Mouse (Mus musculus) forebrain, embryonic 16.5 days (tissue): ENCODE data around the gene Fras1. TPM values are rescaled to one million over a fixed set of nuclear protein-coding genes. Genes with fewer than 3 reads are reported as not detected.

ENCODE experiments used
- ATAC-seq: fragments of 200-750 bp; cut with Nextera tagmentation; 2 replicates; pipeline ENCODE4 v1.8.0; 2017; ENCODE audit warnings: mild to moderate bottlenecking, moderate library complexity
- H3K27ac ChIP-seq: fragments of 300-500 bp; sonication (generic); 2 replicates; pipeline ENCODE4 v1.5.1; 2014; ENCODE audit warnings: low read length, control low read depth
- H3K27me3 ChIP-seq: fragments of 300-500 bp; sonication (generic); replicated peaks from 2 replicates; pipeline ENCODE4 v1.6.1; 2014; ENCODE audit warnings: low read length; ENCODE audit not compliant: control insufficient read depth, insufficient read depth
- H3K36me3 ChIP-seq: fragments of 300-500 bp; sonication (generic); 2 replicates; pipeline ENCODE4 v1.6.1; 2014; ENCODE audit not compliant: control insufficient read depth, insufficient read depth
- H3K4me1 ChIP-seq: fragments of 300-500 bp; sonication (generic); replicated peaks from 2 replicates; pipeline ENCODE4 v1.6.1; 2014; ENCODE audit warnings: low read length; ENCODE audit not compliant: control insufficient read depth, insufficient read depth
- H3K4me2 ChIP-seq: fragments of 300-500 bp; sonication (generic); 2 replicates; pipeline ENCODE4 v1.6.1; 2014; ENCODE audit warnings: mild to moderate bottlenecking, low read length, control low read depth
- H3K4me3 ChIP-seq: fragments of 300-500 bp; sonication (generic); replicated peaks from 2 replicates; pipeline ENCODE4 v1.5.1; 2014; ENCODE audit warnings: mild to moderate bottlenecking, low read length, control low read depth
- H3K9ac ChIP-seq: fragments of 300-500 bp; sonication (generic); replicated peaks from 2 replicates; pipeline ENCODE4 v1.6.1; 2014; ENCODE audit warnings: low read depth, low read length, control low read depth
- H3K9me3 ChIP-seq: fragments of 300-500 bp; sonication (generic); 2 replicates; pipeline ENCODE4 v1.6.1; 2016; ENCODE audit warnings: low read length; ENCODE audit not compliant: control insufficient read depth
- WGBS: fragments of 180-500 bp; shearing (Covaris S2); extraction: QIAGEN DNeasy Blood & Tissue Kit; methylation state at CpG from one replicate; pipeline ENCODE4 v1.1.7; 2014; 5-methylcytosine and 5-hydroxymethylcytosine counted together
- polyA plus RNA-seq: library from polyadenylated mRNA; unstranded; fragments of >200 nt; fragmentation: Nextera tagmentation; extraction: Ambion mirVana; gene quantifications from 2 replicates; pipeline ENCODE4 v1.2.1, GENCODE M21; 2015

Fras1 gene
- polyA plus RNA-seq, 1 experiment from 2014 or later, result 3.4 TPM

DNA sequence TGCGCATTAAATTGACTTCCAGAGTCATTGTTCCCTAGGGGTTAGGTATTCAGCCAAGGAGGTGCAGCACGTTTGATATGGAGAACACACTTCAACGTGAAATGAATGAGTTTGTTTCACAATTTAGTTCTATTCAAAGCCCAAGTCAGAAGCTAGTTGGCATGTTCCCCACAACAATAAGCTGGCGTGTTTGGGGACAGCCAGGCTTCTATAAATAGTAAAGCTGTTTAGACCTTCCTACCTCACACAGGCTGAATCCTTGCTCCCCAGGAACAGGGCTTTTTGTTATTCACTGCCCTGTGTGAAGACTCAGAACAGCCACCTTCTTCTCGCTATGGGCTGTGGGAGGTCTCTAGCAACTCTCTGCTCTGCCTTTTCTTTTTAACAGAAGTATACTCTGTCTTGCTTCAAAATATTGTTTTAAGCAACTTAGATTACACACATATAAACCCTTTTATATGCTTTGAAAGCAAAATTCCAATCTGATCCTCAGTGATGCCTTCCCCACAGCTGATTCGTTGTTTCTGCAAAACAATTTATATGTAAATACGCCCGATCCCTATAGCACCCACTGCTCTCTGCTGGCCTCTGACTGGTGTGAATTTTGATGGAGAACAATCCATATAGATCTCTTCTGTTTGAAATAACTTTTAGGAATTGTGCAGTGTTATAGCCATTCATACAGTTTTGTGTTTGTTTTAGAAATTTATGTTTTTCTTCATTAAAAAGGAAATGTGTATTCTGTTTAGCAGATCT, 184.5 kb downstream of the Fras1 start:
- no peak overlapping the region for H3K27ac ChIP-seq
- H3K4me3 ChIP-seq, result no peak overlapping the region
- 27% methylated on average over 8 of the region's 8 CpGs for WGBS
- no peaks in the 10 kb centered on the region for H3K36me3 ChIP-seq
- no peaks in the 10 kb centered on the region for H3K27me3 ChIP-seq
- no peak overlapping the region for H3K9ac ChIP-seq
- no peaks in the 10 kb centered on the region for H3K9me3 ChIP-seq
- no peak for ATAC-seq
- H3K4me1 ChIP-seq, result peaks cover 4% of the 10 kb centered on the region; the same call in 1 of the 2 replicates
- no peak overlapping the region for H3K4me2 ChIP-seq

DNA sequence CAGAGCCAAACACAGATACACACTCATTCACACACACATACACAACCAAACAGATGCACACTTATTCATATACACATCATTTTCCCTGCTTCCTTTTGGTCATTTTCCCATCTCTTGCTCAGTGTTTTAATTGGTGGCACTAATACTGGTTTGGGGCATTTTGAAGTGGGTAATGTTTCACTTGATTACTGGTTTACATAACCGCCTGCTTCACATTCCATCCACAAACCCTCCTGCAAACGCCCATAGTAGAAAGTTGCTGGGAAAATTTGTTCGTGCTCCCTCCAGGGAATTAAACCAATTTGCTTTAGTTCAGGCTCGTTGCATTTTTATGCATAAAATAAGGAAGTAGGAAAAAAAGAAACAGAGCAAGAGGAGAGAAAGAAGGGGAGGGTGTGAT, 200.8 kb downstream of the Fras1 start:
- ATAC-seq, result no peak
- H3K4me2 ChIP-seq, result no peak overlapping the region
- no peak overlapping the region for H3K27ac ChIP-seq
- H3K9me3 ChIP-seq, result no peaks in the 10 kb centered on the region
- no peaks in the 10 kb centered on the region for H3K36me3 ChIP-seq
- H3K4me1 ChIP-seq, result no peaks in the 10 kb centered on the region
- H3K4me3 ChIP-seq, result no peak overlapping the region
- no peak overlapping the region for H3K9ac ChIP-seq
- WGBS, result 57% methylated on average over 4 of the region's 4 CpGs
- H3K27me3 ChIP-seq, result no peaks in the 10 kb centered on the region

DNA sequence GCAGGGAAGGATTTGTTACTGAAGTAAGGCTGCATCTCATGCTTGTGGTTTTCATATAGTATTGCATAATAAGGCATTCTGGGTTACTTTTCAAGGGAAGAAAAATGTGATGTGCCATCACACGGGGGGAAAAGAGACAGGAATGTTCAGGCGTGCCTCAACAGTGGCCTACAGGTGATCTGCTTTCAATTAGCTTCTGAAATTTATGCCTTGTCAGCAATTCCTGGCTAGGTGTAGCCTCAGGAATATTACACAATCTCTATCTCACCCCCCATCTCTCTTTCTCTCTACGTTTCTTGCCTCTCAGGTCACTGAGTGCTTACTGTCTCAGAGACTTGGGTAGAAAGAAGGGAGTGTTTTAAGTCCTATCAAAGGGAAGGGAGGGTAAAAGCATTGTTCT, 204.9 kb downstream of the Fras1 start:
- H3K4me2 ChIP-seq, result no peak overlapping the region
- H3K4me1 ChIP-seq, result no peaks in the 10 kb centered on the region
- no peaks in the 10 kb centered on the region for H3K36me3 ChIP-seq
- no peak overlapping the region for H3K27ac ChIP-seq
- ATAC-seq, result no peak
- WGBS, result 81% methylated on average over 3 of the region's 3 CpGs
- no peak overlapping the region for H3K9ac ChIP-seq
- no peaks in the 10 kb centered on the region for H3K27me3 ChIP-seq
- H3K4me3 ChIP-seq, result no peak overlapping the region
- H3K9me3 ChIP-seq, result no peaks in the 10 kb centered on the region

DNA sequence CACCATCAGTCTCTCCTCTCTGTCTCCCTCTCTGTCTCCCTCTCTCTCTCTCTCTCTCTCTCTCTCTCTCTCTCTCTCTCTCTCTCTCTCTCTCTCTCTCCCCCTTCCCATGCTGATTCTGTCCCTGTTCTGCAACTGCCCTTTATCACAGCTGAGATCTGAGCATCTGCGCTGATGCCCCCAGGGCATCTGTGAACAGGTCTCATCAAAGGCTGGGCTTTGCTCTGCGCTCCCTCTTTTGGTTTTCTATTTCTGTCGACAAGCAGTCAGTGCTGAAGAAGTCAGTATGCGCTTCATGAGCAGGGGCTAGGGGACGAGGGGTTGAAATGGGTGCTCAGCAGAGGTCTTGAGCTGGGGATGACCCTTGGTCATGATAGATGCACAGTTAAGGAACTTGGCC, 206.2 kb downstream of the Fras1 start:
- no peak overlapping the region for H3K4me3 ChIP-seq
- H3K36me3 ChIP-seq, result no peaks in the 10 kb centered on the region
- no peak overlapping the region for H3K4me2 ChIP-seq
- no peaks in the 10 kb centered on the region for H3K4me1 ChIP-seq
- H3K9me3 ChIP-seq, result no peaks in the 10 kb centered on the region
- no peak for ATAC-seq
- 82% methylated on average over 5 of the region's 5 CpGs for WGBS
- H3K27me3 ChIP-seq, result no peaks in the 10 kb centered on the region
- H3K9ac ChIP-seq, result no peak overlapping the region
- H3K27ac ChIP-seq, result no peak overlapping the region

DNA sequence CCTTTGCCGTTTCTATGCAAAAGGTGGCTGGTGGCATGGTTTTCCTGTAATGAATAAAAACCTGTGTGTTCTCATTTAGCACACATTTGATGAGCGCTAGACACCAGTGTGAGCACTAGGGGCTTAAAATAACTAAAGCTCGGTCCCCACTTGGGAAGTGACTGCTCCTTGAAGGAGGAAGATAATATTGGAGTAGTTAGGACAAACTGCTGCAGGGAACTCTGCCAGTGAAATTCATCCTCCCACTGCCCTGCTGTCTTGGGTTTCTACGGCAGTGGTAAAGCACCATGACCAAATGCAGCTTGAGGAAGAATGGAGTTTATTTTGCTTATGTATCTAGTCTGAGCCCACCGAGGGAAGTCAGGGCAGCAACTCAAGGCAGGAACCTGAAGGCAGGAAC, 211.0 kb downstream of the Fras1 start:
- H3K9ac ChIP-seq, result no peak overlapping the region
- 90% methylated on average over 5 of the region's 5 CpGs for WGBS

DNA sequence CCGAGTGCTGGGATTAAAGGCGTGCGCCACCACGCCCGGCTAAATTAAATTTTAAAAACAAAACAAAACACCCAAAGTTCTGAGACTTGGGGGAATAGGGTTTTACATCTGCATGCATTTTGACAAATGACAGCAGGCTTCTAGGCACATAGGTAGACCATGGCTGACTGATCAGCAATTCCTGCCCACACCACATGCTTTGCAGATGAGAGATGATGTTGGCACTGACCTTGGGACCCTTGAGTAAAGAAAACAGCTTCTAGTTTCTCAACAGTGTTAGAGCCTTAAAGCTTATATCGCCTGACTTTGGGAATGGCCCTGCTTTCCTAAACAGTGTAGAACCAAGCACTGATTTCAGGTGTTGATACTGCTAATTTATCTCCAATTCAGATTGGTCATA, 216.9 kb downstream of the Fras1 start:
- H3K36me3 ChIP-seq, result no peaks in the 10 kb centered on the region
- no peaks in the 10 kb centered on the region for H3K4me1 ChIP-seq
- no peak overlapping the region for H3K4me2 ChIP-seq
- no peak overlapping the region for H3K27ac ChIP-seq
- no peaks in the 10 kb centered on the region for H3K9me3 ChIP-seq
- no peak overlapping the region for H3K4me3 ChIP-seq
- no peak for ATAC-seq
- no peak overlapping the region for H3K9ac ChIP-seq
- H3K27me3 ChIP-seq, result no peaks in the 10 kb centered on the region
- 94% methylated on average over 6 of the region's 6 CpGs for WGBS

More for the DNA sequence above, 211.0 kb downstream of the Fras1 start:
- Histone ChIP-seq H3K27me3 (no peaks in the 10 kb centered on the region), H3K36me3 (no peaks in the 10 kb centered on the region), H3K27ac (no peak overlapping the region), H3K4me2 (no peak overlapping the region), H3K4me3 (no peak overlapping the region), H3K4me1 (no peaks in the 10 kb centered on the region), H3K9me3 (no peaks in the 10 kb centered on the region)
- ATAC-seq, result no peak

DNA sequence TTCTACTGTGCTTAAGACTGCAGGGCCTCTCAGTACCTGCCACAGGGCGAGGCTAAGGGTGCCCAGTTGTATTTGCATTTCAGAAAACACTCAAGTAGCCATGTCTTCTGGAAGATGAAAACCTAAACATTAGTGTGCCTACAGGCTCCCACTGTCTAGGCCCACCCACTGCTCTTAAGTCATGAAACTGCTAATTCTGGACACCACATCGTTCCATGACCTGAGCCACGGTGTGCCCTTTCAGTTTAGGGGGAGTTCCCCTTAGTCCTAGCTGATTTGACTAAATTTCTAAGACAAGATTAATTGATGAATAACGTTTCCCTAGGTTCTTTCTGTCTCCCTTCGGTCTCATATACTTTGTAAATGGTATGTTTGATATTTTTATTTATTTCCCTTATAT, 222.0 kb downstream of the Fras1 start:
- Histone ChIP-seq H3K9me3 (no peaks in the 10 kb centered on the region), H3K27me3 (no peaks in the 10 kb centered on the region)
- ATAC-seq, result no peak

DNA sequence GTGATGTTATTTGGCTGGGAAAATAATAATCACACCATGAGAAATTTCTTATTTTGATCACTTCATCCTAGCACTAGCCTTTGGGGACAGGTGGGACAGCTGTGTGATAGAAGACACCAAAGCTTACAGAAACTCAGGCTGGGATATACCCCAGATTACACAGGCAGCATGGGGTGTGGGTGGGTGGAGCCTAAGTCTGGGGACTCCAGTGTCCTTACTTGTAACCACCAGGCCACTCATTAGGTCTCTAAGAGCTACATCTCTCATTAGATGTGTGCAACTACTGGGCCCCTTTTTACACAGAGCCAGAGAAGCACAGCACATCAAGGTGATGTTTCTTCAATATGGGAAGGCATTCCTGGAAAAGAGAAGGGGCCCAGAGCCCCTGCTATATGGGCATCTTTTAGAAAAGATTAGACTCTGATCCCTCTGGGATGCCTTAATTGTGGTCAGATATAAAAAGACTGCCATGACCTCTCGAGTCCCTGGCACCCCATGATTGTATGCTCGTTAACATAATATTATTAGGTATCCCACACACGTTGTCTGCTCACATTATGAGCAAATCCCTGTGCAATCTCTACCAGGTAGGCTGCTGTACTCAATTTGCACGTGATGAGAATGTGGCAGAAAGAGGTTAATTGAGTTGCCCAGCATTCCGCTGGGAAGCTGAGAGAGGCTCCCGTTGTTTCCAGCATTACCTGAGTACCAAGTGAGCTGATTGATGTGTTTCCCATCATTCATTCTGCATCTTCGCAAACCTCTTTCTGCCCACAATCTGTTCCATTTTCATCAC, 230.4 kb downstream of the Fras1 start:
- no peak for ATAC-seq
- no peaks in the 10 kb centered on the region for H3K27me3 ChIP-seq
- H3K36me3 ChIP-seq, result no peaks in the 10 kb centered on the region
- no peak overlapping the region for H3K4me2 ChIP-seq
- no peak overlapping the region for H3K9ac ChIP-seq
- H3K27ac ChIP-seq, result no peak overlapping the region
- H3K4me1 ChIP-seq, result no peaks in the 10 kb centered on the region
- H3K4me3 ChIP-seq, result no peak overlapping the region
- H3K9me3 ChIP-seq, result no peaks in the 10 kb centered on the region
- 45% methylated on average over 7 of the region's 7 CpGs for WGBS

More for the DNA sequence above, 222.0 kb downstream of the Fras1 start:
- Histone ChIP-seq H3K27ac (no peak overlapping the region), H3K4me1 (no peaks in the 10 kb centered on the region), H3K4me3 (no peak overlapping the region), H3K9ac (no peak overlapping the region), H3K36me3 (no peaks in the 10 kb centered on the region), H3K4me2 (no peak overlapping the region)
- WGBS, result 92% methylated on average over 5 of the region's 5 CpGs

DNA sequence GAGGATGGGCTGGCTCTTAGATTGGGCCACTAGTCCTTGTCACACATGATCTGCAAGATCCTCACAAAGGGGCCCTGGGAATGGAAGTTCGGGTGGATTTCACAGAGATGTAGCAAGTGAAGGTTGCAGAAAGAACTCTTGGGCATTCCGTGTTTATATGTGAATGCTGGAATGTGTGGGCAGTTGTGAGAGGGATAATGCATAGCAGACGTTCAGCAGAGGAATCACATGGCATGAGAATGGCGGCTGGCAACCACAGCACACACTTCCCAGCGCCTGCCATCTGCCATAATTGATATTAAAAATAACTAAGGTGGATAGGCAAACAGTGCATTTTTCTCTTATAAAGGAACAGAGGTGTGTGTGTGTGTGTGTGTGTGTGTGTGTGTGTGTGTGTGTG, 234.3 kb downstream of the Fras1 start:
- no peaks in the 10 kb centered on the region for H3K4me1 ChIP-seq
- no peaks in the 10 kb centered on the region for H3K27me3 ChIP-seq
- WGBS, result 84% methylated on average over 5 of the region's 5 CpGs
- H3K4me2 ChIP-seq, result no peak overlapping the region
- H3K36me3 ChIP-seq, result no peaks in the 10 kb centered on the region
- no peak overlapping the region for H3K4me3 ChIP-seq
- H3K9ac ChIP-seq, result no peak overlapping the region
- no peak overlapping the region for H3K27ac ChIP-seq
- no peaks in the 10 kb centered on the region for H3K9me3 ChIP-seq
- no peak for ATAC-seq
